Mouse (Mus musculus): ENCODE data around the gene Arhgef3.

DNA sequence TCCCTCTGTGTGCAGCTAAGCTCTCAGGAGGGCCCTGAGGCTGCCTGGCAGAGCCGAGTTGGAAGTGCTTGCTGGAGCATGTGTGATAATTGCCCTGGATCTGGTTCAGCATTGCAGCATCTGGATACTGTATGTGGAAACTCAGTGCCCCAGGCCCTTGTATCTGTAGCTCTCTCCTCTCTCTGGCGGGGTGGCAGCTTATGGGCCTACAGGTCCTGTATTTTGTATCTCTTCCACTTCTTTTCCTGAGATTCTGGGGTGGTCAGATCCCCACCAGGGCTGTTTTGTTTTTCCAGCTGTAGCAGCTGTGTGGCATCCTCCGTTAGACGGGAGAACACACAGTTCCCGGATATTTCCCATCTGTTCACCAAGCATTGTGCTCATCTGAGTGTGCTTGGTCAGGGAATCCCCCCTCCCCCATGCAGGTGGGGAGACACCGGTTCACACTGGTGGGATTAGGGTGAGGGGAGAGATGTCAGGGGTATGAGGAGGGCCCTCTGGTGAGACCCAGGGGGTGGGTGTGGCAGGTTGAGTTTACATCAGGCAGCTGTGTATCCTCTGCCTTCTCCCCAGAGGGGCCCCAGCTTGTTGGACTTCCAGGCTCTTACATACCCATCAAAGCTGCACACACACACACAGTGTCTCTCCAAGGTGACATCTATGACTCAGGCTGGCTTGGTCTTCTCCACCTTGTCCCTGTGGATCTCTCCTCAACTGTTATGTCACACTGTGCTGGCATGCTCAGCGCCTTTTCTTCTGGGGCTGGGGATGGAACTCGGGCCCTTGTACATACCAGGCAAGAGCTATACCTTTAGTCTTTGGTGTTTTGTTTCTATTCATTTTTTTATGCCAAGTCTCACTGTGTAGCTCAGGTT, 30.7 kb downstream of the Arhgef3 start:
- TF ChIP-seq CTCF (IDR thresholded peaks at IDR 0.05; ENCODE audit: low read depth, low read length) (no peak), POLR2A (IDR thresholded peaks at IDR 0.05; ENCODE audit: insufficient read depth, low read length) (no peak)
